Mouse (Mus musculus): Measurements from ENCODE around the gene Gm8180. TPM values are rescaled to one million over a fixed set of nuclear protein-coding genes. Genes with fewer than 3 reads are reported as not detected.

The Gm8180 gene
- polyA plus RNA-seq, 1 experiment from 2014 or later: not detected

Other genes starting within 250 kb of the Gm8180 start
- gene Gm5799, start 241.2 kb downstream of the Gm8180 start, polyA plus RNA-seq (2016; fragmentation: Nextera tagmentation; extraction: Ambion mirVana): not detected in 2 replicates
- not detected in 2 replicates for gene Gm17654, start 205.6 kb downstream of the Gm8180 start, polyA plus RNA-seq (2016; fragmentation: Nextera tagmentation; extraction: Ambion mirVana)
- not detected in 2 replicates for gene Gm10375, start 176.7 kb downstream of the Gm8180 start, polyA plus RNA-seq (2016; fragmentation: Nextera tagmentation; extraction: Ambion mirVana)
- not detected in 2 replicates for gene Gm8165, start 107.5 kb downstream of the Gm8180 start, polyA plus RNA-seq (2016; fragmentation: Nextera tagmentation; extraction: Ambion mirVana)
- gene Gm7324, start 86.9 kb downstream of the Gm8180 start, polyA plus RNA-seq (2016; fragmentation: Nextera tagmentation; extraction: Ambion mirVana): 0.74 and 1.3 TPM in 2 replicates
- not detected in 2 replicates for gene Gm16506, start 57.3 kb downstream of the Gm8180 start, polyA plus RNA-seq (2016; fragmentation: Nextera tagmentation; extraction: Ambion mirVana)
- gene Gm6526, start 36.9 kb downstream of the Gm8180 start, polyA plus RNA-seq (2016; fragmentation: Nextera tagmentation; extraction: Ambion mirVana): not detected in 2 replicates
- gene Ear1, start 90.8 kb upstream of the Gm8180 start, polyA plus RNA-seq (2016; fragmentation: Nextera tagmentation; extraction: Ambion mirVana): not detected in 2 replicates
- gene Ear10, start 138.8 kb upstream of the Gm8180 start, polyA plus RNA-seq (2016; fragmentation: Nextera tagmentation; extraction: Ambion mirVana): not detected in 2 replicates
- gene Gm8113, start 140.6 kb upstream of the Gm8180 start, polyA plus RNA-seq (2016; fragmentation: Nextera tagmentation; extraction: Ambion mirVana): 7.6 and 8.7 TPM in 2 replicates
- gene Ang5, start 172.3 kb upstream of the Gm8180 start, polyA plus RNA-seq (2016; fragmentation: Nextera tagmentation; extraction: Ambion mirVana): not detected in 2 replicates
- not detected in 2 replicates for gene Ang6, start 217.5 kb upstream of the Gm8180 start, polyA plus RNA-seq (2016; fragmentation: Nextera tagmentation; extraction: Ambion mirVana)